Mouse (Mus musculus) bone marrow, adult 2 months (tissue): ENCODE measurements around the gene Hps5. TPM values are rescaled to one million over a fixed set of nuclear protein-coding genes. Genes with fewer than 3 reads are reported as not detected.

Experiments used
- H3K27ac ChIP-seq: fragments of 200-500 bp; 2 replicates; pipeline ENCODE4 v1.5.1; 2012; ENCODE audit warnings: low read depth, mild to moderate bottlenecking, control low read depth, inconsistent platforms, low read length; ENCODE audit not compliant: control insufficient read depth, poor library complexity, insufficient read depth
- H3K4me1 ChIP-seq: fragments of 200-500 bp; 2 replicates; pipeline ENCODE4 v1.6.1; 2011; ENCODE audit warnings: low read length; ENCODE audit not compliant: control insufficient read depth, insufficient read depth
- H3K4me3 ChIP-seq: fragments of 200-500 bp; replicated peaks from 2 replicates; pipeline ENCODE3; 2011; ENCODE audit warnings: mild to moderate bottlenecking, low read depth, low read length, control low read depth; ENCODE audit not compliant: control insufficient read depth
- CTCF ChIP-seq: fragments of 200-500 bp; IDR thresholded peaks from 2 replicates; pipeline ENCODE4 v1.5.1; 2011; ENCODE audit warnings: low read length, control low read depth; ENCODE audit not compliant: control insufficient read depth, insufficient read depth
- POLR2A ChIP-seq: fragments of 200-500 bp; IDR thresholded peaks from 2 replicates; pipeline ENCODE4 v1.6.1; 2011; ENCODE audit warnings: low read depth, mild to moderate bottlenecking, control low read depth, low read length, borderline replicate concordance; ENCODE audit not compliant: control insufficient read depth
- WGBS: fragments of 180-500 bp; shearing (Covaris S2); methylation state at CpG from one replicate; pipeline ENCODE4 v1.1.7; 2018; 5-methylcytosine and 5-hydroxymethylcytosine counted together
- polyA plus RNA-seq: library from polyadenylated mRNA; stranded (reverse); fragments of >200 nt; gene quantifications from 2 replicates; pipeline ENCODE4 v1.2.4, GENCODE M21; 2011; ENCODE audit warnings: low replicate concordance; ENCODE audit not compliant: missing spikeins, insufficient read depth, insufficient read length

The Hps5 gene
- polyA plus RNA-seq, 1 experiment = 19.3 TPM

DNA sequence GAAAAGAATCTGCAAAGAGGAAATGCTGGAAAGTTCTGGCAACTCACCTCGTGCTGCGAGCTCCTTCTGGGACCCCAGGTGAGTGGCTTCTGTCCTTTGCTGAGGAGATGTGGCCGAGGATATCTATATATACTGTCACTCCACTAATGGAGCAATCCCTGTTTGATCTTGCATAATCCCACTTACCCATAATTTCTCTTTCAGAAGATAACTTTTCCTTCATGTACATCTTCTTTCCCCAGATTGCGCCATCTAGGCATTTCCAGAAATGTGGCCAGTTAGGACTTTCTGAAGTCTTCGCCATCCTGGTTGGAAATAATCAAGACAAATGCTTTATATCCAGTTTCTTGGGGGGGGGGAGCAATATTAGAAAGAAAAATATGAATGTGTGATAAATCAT, 80.3 kb downstream of the Hps5 start, which contains the start of gene Saa3:
Saa3 (minus strand) TSS at position 101 of the 400 bp plus-strand sequence.
- peaks cover 3% of the 10 kb centered on the region for H3K4me1 ChIP-seq
- H3K4me3 ChIP-seq = no peak within 1 kb of the TSS
- TF ChIP-seq POLR2A (no peak), CTCF (no peak)
- no peak within 1 kb of the TSS for H3K27ac ChIP-seq
- WGBS = 60% methylated on average over 5 of the region's 5 CpGs

DNA sequence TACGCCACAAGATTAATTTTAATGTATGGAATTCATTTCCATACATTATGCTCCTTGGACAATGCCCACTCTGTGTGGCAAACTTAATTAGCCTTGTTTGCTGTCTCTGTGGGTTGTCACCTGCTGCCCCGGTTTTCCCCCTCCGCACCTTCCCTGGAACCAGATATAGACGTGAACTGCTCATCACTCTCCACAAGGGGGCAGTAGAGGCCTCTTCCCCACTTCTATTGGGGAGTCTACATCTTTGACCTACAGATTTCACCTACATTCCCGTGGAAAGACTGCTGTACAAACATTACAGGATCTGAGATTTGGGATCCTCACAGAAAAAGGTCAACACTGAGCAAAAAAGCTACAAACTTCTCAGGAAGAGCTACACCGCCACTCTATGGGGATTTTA, 81.3 kb downstream of the Hps5 start:
- peak; percentile 73 for TF ChIP-seq CTCF
- no peak for TF ChIP-seq POLR2A
- no peak overlapping the region for H3K27ac ChIP-seq
- H3K4me1 ChIP-seq = peaks cover 3% of the 10 kb centered on the region
- H3K4me3 ChIP-seq = no peak overlapping the region
- 30% methylated on average over 6 of the region's 6 CpGs for WGBS

DNA sequence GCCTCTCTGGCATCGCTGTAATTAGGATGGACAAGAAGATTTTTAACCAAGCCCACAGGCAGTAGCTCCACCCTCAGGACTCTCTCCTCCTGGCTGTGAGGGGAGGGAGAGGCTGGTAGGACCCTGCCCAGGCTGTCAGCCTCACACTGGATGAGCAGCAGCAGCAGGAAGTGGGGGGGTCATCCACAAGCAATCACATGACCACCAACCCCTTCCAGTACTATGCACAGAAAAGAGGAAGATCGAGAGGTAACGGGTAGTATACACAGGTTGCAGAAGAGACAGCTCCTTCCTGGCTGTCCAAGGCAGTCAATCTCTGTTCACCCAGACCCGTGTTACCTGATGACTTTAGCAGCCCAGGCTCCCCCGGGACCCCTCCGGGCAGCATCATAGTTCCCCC, 83.6 kb downstream of the Hps5 start:
- under 1% methylated on average over 6 of the region's 6 CpGs for WGBS
- no peak for TF ChIP-seq POLR2A
- no peak for TF ChIP-seq CTCF
- Histone ChIP-seq H3K4me1 (peaks cover 3% of the 10 kb centered on the region), H3K4me3 (no peak overlapping the region), H3K27ac (no peak overlapping the region)

Other genes starting within 250 kb of the Hps5 start
- 2.7 and 6.5 TPM in 2 replicates for gene Sergef, start 156.3 kb downstream of the Hps5 start, polyA plus RNA-seq
- not detected in 2 replicates for gene Tph1, start 123.5 kb downstream of the Hps5 start, polyA plus RNA-seq
- 8.0 and 13.8 TPM in 2 replicates for gene Saal1, start 85.4 kb downstream of the Hps5 start, polyA plus RNA-seq
- 0.45 and 8.5 TPM in 2 replicates for gene Saa3, start 80.4 kb downstream of the Hps5 start, polyA plus RNA-seq
- 0.77 and 3.4 TPM in 2 replicates for gene Saa4, start 63.5 kb downstream of the Hps5 start, polyA plus RNA-seq
- not detected in 2 replicates for gene Saa1, start 53.1 kb downstream of the Hps5 start, polyA plus RNA-seq
- gene Saa2, start 44.3 kb downstream of the Hps5 start, polyA plus RNA-seq = not detected in 2 replicates
- 16.0 and 20.0 TPM in 2 replicates for gene Gtf2h1, start within 50 bp of the Hps5 start, polyA plus RNA-seq
- gene Ldha, start 45.4 kb upstream of the Hps5 start, polyA plus RNA-seq = 177 and 332 TPM in 2 replicates
- gene Ldhc, start 65.1 kb upstream of the Hps5 start, polyA plus RNA-seq = 1.3 and 2.6 TPM in 2 replicates
- 36.9 and 46.6 TPM in 2 replicates for gene Tsg101, start 123.9 kb upstream of the Hps5 start, polyA plus RNA-seq
- 3.7 and 3.9 TPM in 2 replicates for gene Uevld, start 162.5 kb upstream of the Hps5 start, polyA plus RNA-seq
- not detected in 2 replicates for gene Gm9999, start 187.5 kb upstream of the Hps5 start, polyA plus RNA-seq
- gene Spty2d1, start 212.3 kb upstream of the Hps5 start, polyA plus RNA-seq = 6.9 and 12.9 TPM in 2 replicates